Mouse (Mus musculus): Measurements from ENCODE around the gene Gm10188.

DNA sequence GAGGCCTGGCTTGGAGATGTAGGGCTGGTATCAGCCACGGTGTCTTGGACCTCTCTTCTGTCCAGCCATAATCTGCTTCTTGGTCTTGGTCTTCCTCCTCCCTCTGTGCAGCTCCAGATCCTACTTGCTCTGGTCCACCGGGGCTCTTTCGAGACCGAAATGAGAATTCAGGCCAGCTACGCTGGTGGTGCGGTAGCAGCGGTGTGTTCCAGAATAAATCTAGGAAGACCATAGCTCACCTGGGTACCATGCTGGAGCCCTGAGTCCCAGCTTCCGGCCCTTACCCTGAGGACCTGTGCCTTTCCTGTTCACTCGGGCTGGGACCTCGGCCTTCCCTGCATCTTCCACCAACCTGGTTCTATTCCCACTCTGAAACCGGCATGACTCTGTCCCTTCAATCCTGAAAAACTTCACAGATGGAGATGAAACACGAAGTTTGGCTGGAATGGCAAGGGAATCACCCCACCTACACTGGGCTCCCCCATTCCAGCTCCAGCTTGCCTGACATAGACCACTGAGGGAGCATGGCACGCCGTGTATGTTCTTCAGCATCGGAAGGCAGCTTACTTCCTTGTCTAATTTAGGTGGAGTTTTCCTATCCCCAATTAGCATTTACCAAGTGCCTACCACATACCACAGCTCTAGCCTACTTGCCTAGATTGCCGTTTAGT lies 31.0 kb downstream of the Gm10188 start:
- TF ChIP-seq CTCF (conservative IDR thresholded peaks at IDR 0.05; ENCODE audit: low read length) (no peak), POU5F1 (IDR thresholded peaks at IDR 0.05; ENCODE audit: borderline replicate concordance, low read length) (no peak)

Measured in E14TG2a.4 (cell line).